Mouse (Mus musculus) lung, postnatal 4 days (tissue): ENCODE measurements around the gene Cdh10.

Experiments
- DNase-seq, 2 experiments: peaks; one replicate each; pipeline ENCODE4 v3.0.0; 2021

Gene Cdh10

GRCm38 (mm10) chr15:18984891-18985290 lies 166.1 kb downstream of the Cdh10 start:
- no peak for DNase-seq

GRCm38 (mm10) chr15:18987671-18988070 lies 168.9 kb downstream of the Cdh10 start:
- DNase-seq = no peak

GRCm38 (mm10) chr15:18993512-18993911 lies 174.8 kb downstream of the Cdh10 start:
- DNase-seq = no peak

DNA sequence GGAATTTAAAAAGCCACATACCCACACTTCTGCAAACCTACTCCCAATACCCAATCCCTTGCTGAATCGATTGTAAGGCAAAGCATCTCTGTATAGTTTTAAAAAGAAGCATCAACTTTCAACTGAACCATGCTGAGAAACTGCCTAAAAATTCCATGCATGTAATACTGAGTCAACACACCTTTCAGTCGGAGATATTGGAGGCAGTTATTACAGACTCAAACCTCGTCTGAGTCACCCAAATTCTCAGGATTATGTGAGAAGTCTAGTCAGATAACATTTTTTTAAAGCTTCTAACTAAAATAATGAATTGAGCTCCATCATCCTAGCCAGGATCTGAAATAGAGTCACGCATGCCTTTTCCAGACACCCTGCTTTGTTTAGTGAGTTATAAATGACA lies 175.5 kb downstream of the Cdh10 start:
- DNase-seq = no peak

GRCm38 (mm10) chr15:19010829-19011228 lies 192.1 kb downstream of the Cdh10 start:
- no peak for DNase-seq

GRCm38 (mm10) chr15:19032983-19033382 lies 214.2 kb downstream of the Cdh10 start:
- DNase-seq = no peak

GRCm38 (mm10) chr15:19040077-19040476 lies 221.3 kb downstream of the Cdh10 start:
- DNase-seq = no peak
